8 mouse cellular contexts compared by ENCODE assay signal in the genomic region with DNA sequence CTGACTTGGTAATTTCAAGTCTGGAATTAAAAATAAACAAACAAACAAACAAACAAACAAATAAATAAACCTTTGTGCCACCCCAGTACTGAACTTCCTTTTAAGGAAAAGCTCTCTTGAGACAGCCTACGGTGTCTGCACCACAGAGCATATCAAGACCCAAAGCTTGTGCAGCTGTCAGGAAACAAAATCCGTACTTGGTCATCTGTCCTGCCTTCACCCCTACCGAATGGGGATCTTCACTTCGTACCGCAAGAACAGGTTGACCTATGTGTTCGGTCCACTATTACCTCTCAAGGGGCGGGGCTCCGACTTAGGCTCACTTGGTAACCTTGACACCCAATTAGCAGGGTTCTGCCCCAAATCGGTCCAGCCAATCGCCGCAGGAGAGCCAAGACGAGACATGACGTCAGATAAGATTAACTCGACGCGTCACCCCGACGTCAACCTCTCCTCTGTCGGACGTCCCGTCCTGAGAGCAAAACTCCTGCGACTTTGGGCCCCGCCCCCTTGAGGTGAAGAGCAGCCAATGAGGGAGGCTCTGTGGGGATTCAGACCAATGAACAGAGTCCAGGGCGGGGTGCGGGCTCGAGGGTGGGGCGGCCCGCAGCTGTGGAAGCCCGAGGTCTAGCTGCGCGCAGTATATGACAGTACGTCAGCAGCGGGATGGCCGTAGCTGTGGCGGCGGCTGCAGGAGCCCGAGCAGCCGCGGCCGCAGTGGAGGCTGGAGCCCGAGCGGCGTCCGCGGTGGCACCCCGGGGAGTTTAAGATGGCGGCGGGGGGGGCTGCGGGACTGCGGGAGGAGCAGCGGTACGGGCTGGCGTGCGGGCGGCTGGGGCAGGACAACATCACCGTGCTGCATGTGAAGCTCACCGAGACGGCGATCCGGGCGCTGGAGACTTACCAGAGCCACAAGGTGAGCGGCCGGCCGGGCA. TPM values are rescaled to one million over a fixed set of nuclear protein-coding genes. Genes with fewer than 3 reads are reported as not detected.
A peak's percentile ranks its signal among the peaks of the same experiment; 100 is the strongest.
DNase-seq lines count a peak whose midpoint lies in the region; ATAC-seq and TF ChIP-seq lines count a peak whose summit lies in the region.

No protein-coding gene starts in this region.

- no peaks in the 10 kb centered on the region for H3K9me3 ChIP-seq in hindbrain, postnatal 0 days (ENCODE audit: low read length)
- no peaks in the 10 kb centered on the region for H3K9me3 ChIP-seq in megakaryocyte, embryonic 14.5 days

- H3K4me3 ChIP-seq in gastrocnemius, adult 2 months, result peak overlapping the region; percentile 96
- peak overlapping the region; percentile 65 for H3K4me3 ChIP-seq in hindbrain, postnatal 0 days (ENCODE audit: low read length)
- H3K4me3 ChIP-seq in left cerebral cortex, adult 2 months, result peak overlapping the region; percentile 84
- peak overlapping the region; percentile 99 for H3K4me3 ChIP-seq in megakaryocyte, embryonic 14.5 days (replicated peaks)

- peak; percentile 84 for ATAC-seq in common myeloid progenitor, adult 5-6 weeks (replicated peaks; ENCODE audit: low read depth, poor library complexity, severe bottlenecking)
- ATAC-seq in hindbrain, postnatal 0 days, result peak; percentile 99

- WGBS in hindbrain, postnatal 0 days, result 8% methylated on average over 60 of the region's 64 CpGs

- no peaks in the 10 kb centered on the region for H3K36me3 ChIP-seq in hindbrain, postnatal 0 days (ENCODE audit: insufficient read depth, low read length)
- H3K36me3 ChIP-seq in megakaryocyte, embryonic 14.5 days (replicated peaks; ENCODE audit: low read length), result peaks cover 4% of the 10 kb centered on the region

- intact Hi-C loops in gastrocnemius, adult 2 months (cut with DNase I), result loop anchor here (5.0 to 10.0 kb wide), 3 partner anchors 130 to 172 kb away; a partner anchor contains a TSS
- intact Hi-C loops in left cerebral cortex, adult 2 months (cut with DNase I), result loop anchor here (5.0 to 10.0 kb wide), 3 partner anchors 60 to 308 kb away; a partner anchor contains a TSS

- H3K27ac ChIP-seq in gastrocnemius, adult 2 months, result peak overlapping the region; percentile 98
- H3K27ac ChIP-seq in hindbrain, postnatal 0 days, result peak overlapping the region; percentile 48; the same call in 1 of the 2 replicates
- peak overlapping the region; percentile 91 for H3K27ac ChIP-seq in left cerebral cortex, adult 2 months

- H3K4me2 ChIP-seq in hindbrain, postnatal 0 days (ENCODE audit: low read depth, low read length), result peak overlapping the region; percentile 75

- DNase-seq in ZHBTc4 (ENCODE audit: low read depth, low spot score), result peak; percentile 100
- DNase-seq in gastrocnemius, adult 2 months, result peak; percentile 96
- DNase-seq in hindbrain, postnatal 0 days (ENCODE audit: low spot score), result peak; percentile 90
- DNase-seq in left cerebral cortex, adult 2 months (ENCODE audit: extremely low spot score in 1 of 2, low spot score in 2 of 2), result peak; percentile 81 to 86
- peak; percentile 92 to 94 for DNase-seq in right cerebral cortex, postnatal 10 days (ENCODE audit: low spot score in 2 of 2)
- peak; percentile 78 for DNase-seq in urinary bladder, postnatal 25 days (ENCODE audit: low spot score)

- peak overlapping the region; percentile 63 for H3K9ac ChIP-seq in hindbrain, postnatal 0 days (replicated peaks; ENCODE audit: low read length)

- no peaks in the 10 kb centered on the region for H3K27me3 ChIP-seq in hindbrain, postnatal 0 days (ENCODE audit: insufficient read depth, low read length)
- H3K27me3 ChIP-seq in megakaryocyte, embryonic 14.5 days (replicated peaks), result no peaks in the 10 kb centered on the region

- peaks cover 3% of the 10 kb centered on the region; the same call in 1 of the 2 replicates for H3K4me1 ChIP-seq in hindbrain, postnatal 0 days (ENCODE audit: insufficient read depth, low read length)
- peaks cover 36% of the 10 kb centered on the region for H3K4me1 ChIP-seq in megakaryocyte, embryonic 14.5 days

- TF ChIP-seq CTCF in gastrocnemius, adult 2 months (IDR thresholded peaks at IDR 0.05), result no peak
- peak; percentile 12 for TF ChIP-seq CTCF in hindbrain, postnatal 0 days (IDR thresholded peaks at IDR 0.05; ENCODE audit: low read depth)
- TF ChIP-seq CTCF in left cerebral cortex, adult 2 months (IDR thresholded peaks at IDR 0.05), result no peak; the same call in 1 of the 2 replicates

RNA-seq across cellular contexts. Expression of a gene that starts 0.6 kb away (rescaled TPM):
- 22.9 and 34.0 TPM in 2 replicates for total RNA-seq in common myeloid progenitor, adult 5-6 weeks (2017)
- total RNA-seq in gastrocnemius, adult 2 months (2021), result 10 to 100 TPM; 30.9 to 67.0 TPM
- 2.1 and 3.1 TPM in 2 replicates for total RNA-seq in hindbrain, postnatal 0 days (2014; rRNA removed)
- 2.6 and 2.7 TPM in 2 replicates for polyA plus RNA-seq in hindbrain, postnatal 0 days (2015; fragmentation: Nextera tagmentation; extraction: Ambion mirVana)
- 10 to 100 TPM; 44.2 to 45.7 TPM for total RNA-seq in left cerebral cortex, adult 2 months (2021)
- polyA plus RNA-seq in megakaryocyte, embryonic 14.5 days (2012; ENCODE audit: insufficient read depth, low replicate concordance), result 14.0 TPM in 1 of 2 replicates, not detected in the other

Comparison
In these comparisons a context has a peak if more than half of its experiments do, and no peak if none do; other contexts are left out.
1. Peak in every context shown above with its lines: DNase-seq, ATAC-seq, H3K4me3 ChIP-seq and H3K27ac ChIP-seq.
2. H3K27ac ChIP-seq: peak in every context shown above with its lines; median percentile 98 in gastrocnemius, adult 2 months; 91 in left cerebral cortex, adult 2 months; 48 in hindbrain, postnatal 0 days.